Mouse (Mus musculus): ENCODE results near the gene Ces4a. TPM values are rescaled to one million over a fixed set of nuclear protein-coding genes. Genes with fewer than 3 reads are reported as not detected.

Gene Ces4a
- total and polyA plus RNA-seq, 3 experiments, result not detected

- Histone ChIP-seq H3K79me2 (replicated peaks; ENCODE audit: control insufficient read depth, insufficient read depth, low read length) (no peaks in the 10 kb centered on the region; the same call in 1 of the 2 replicates), H3K4me1 (ENCODE audit: control insufficient read depth, insufficient read depth, low read length) (no peaks in the 10 kb centered on the region), H3K9ac (ENCODE audit: low read depth, low read length) (no peak overlapping the region), H3K27me3 (ENCODE audit: control insufficient read depth, insufficient read depth, low read length) (no peaks in the 10 kb centered on the region), H3K36me3 (ENCODE audit: control insufficient read depth, insufficient read depth, low read length) (no peaks in the 10 kb centered on the region), H3K27ac (no peak overlapping the region), H3K4me3 (no peak overlapping the region)
- 95% methylated on average over 5 of the region's 5 CpGs for WGBS
- intact Hi-C loops (cut with DNase I), result no loop called here
- no peak for DNase-seq
- TF ChIP-seq CTCF (IDR thresholded peaks at IDR 0.05) (no peak), POLR2A (IDR thresholded peaks at IDR 0.05; ENCODE audit: insufficient read depth, low read depth, low read length) (no peak), EP300 (IDR thresholded peaks at IDR 0.05; ENCODE audit: insufficient read depth, low read depth, low read length) (no peak)
Measured at GRCm38 (mm10) chr8:105192182-105192581, 60.6 kb downstream of the Ces4a start.

Other genes with a start within 250 kb of the Ces4a start
- gene Ces2e, start 205.5 kb upstream of the Ces4a start, total RNA-seq (2021), result 1 to 10 TPM in 1 of 2 experiments, under 1 TPM in 1; 0.76 to 1.9 TPM
- 2.6 and 4.2 TPM in 2 replicates for gene Ces2e, start 205.5 kb upstream of the Ces4a start, polyA plus RNA-seq (2012; rRNA removed)
- not detected for gene Ces2f, start 184.4 kb upstream of the Ces4a start, total RNA-seq (2021)
- gene Ces2f, start 184.4 kb upstream of the Ces4a start, polyA plus RNA-seq (2012; rRNA removed), result 0.04 TPM in 1 of 2 replicates, not detected in the other
- gene Ces2g, start 170.1 kb upstream of the Ces4a start, total RNA-seq (2021), result 1 to 10 TPM; 2.6 to 3.3 TPM
- gene Ces2g, start 170.1 kb upstream of the Ces4a start, polyA plus RNA-seq (2012; rRNA removed), result 3.4 and 4.5 TPM in 2 replicates
- gene Ces2h, start 130.9 kb upstream of the Ces4a start, total RNA-seq (2021), result not detected
- not detected in 2 replicates for gene Ces2h, start 130.9 kb upstream of the Ces4a start, polyA plus RNA-seq (2012; rRNA removed)
- gene Ces3a, start 83.2 kb upstream of the Ces4a start, total RNA-seq (2021), result not detected
- 0.26 TPM in 1 of 2 replicates, not detected in the other for gene Ces3a, start 83.2 kb upstream of the Ces4a start, polyA plus RNA-seq (2012; rRNA removed)
- not detected for gene Ces3b, start 48.0 kb upstream of the Ces4a start, total RNA-seq (2021)
- gene Ces3b, start 48.0 kb upstream of the Ces4a start, polyA plus RNA-seq (2012; rRNA removed), result 0.32 TPM in 1 of 2 replicates, not detected in the other
- gene Cbfb, start 38.9 kb downstream of the Ces4a start, total RNA-seq (2021), result 10 to 100 TPM; 23.1 to 23.8 TPM
- gene Cbfb, start 38.9 kb downstream of the Ces4a start, polyA plus RNA-seq (2012; rRNA removed), result 6.4 and 11.0 TPM in 2 replicates
- 10 to 100 TPM; 19.2 to 20.3 TPM for gene D230025D16Rik, start 93.3 kb downstream of the Ces4a start, total RNA-seq (2021)
- 16.5 and 23.7 TPM in 2 replicates for gene D230025D16Rik, start 93.3 kb downstream of the Ces4a start, polyA plus RNA-seq (2012; rRNA removed)
- gene B3gnt9, start 123.4 kb downstream of the Ces4a start, total RNA-seq (2021), result 1 to 10 TPM; 3.5 to 5.2 TPM
- gene B3gnt9, start 123.4 kb downstream of the Ces4a start, polyA plus RNA-seq (2012; rRNA removed), result 7.1 and 8.5 TPM in 2 replicates
- 1 to 10 TPM; 3.9 to 4.9 TPM for gene Tradd, start 132.8 kb downstream of the Ces4a start, total RNA-seq (2021)
- 4.3 and 4.6 TPM in 2 replicates for gene Tradd, start 132.8 kb downstream of the Ces4a start, polyA plus RNA-seq (2012; rRNA removed)
- 1 to 10 TPM; 1.8 to 2.5 TPM for gene Fbxl8, start 132.8 kb downstream of the Ces4a start, total RNA-seq (2021)
- gene Fbxl8, start 132.8 kb downstream of the Ces4a start, polyA plus RNA-seq (2012; rRNA removed), result 3.6 and 4.1 TPM in 2 replicates
- 1 to 10 TPM; 2.7 to 3.9 TPM for gene Hsf4, start 138.0 kb downstream of the Ces4a start, total RNA-seq (2021)
- gene Hsf4, start 138.0 kb downstream of the Ces4a start, polyA plus RNA-seq (2012; rRNA removed), result 4.3 and 5.4 TPM in 2 replicates
- gene Nol3, start 144.3 kb downstream of the Ces4a start, total RNA-seq (2021), result 10 to 100 TPM; 19.7 to 23.0 TPM
- gene Nol3, start 144.3 kb downstream of the Ces4a start, polyA plus RNA-seq (2012; rRNA removed), result 17.3 and 19.1 TPM in 2 replicates
- gene 4931428F04Rik, start 158.1 kb downstream of the Ces4a start, total RNA-seq (2021), result 1 to 10 TPM; 1.1 to 1.2 TPM
- gene 4931428F04Rik, start 158.1 kb downstream of the Ces4a start, polyA plus RNA-seq (2012; rRNA removed), result 2.1 and 3.5 TPM in 2 replicates
- gene Exoc3l, start 164.3 kb downstream of the Ces4a start, total RNA-seq (2021), result 1 to 10 TPM; 3.9 to 4.7 TPM
- 10.5 and 11.8 TPM in 2 replicates for gene Exoc3l, start 164.3 kb downstream of the Ces4a start, polyA plus RNA-seq (2012; rRNA removed)
- gene E2f4, start 165.9 kb downstream of the Ces4a start, total RNA-seq (2021), result 10 to 100 TPM; 21.1 to 21.5 TPM
- 61.8 and 62.8 TPM in 2 replicates for gene E2f4, start 165.9 kb downstream of the Ces4a start, polyA plus RNA-seq (2012; rRNA removed)
- under 1 TPM; 0.70 to 0.73 TPM for gene Elmo3, start 173.8 kb downstream of the Ces4a start, total RNA-seq (2021)
- gene Elmo3, start 173.8 kb downstream of the Ces4a start, polyA plus RNA-seq (2012; rRNA removed), result 2.8 and 3.5 TPM in 2 replicates
- 1 to 10 TPM in 1 of 2 experiments, under 1 TPM in 1; 0.93 to 1.1 TPM for gene Lrrc29, start 194.5 kb downstream of the Ces4a start, total RNA-seq (2021)
- gene Lrrc29, start 194.5 kb downstream of the Ces4a start, polyA plus RNA-seq (2012; rRNA removed), result 1.6 and 2.2 TPM in 2 replicates
- gene Tmem208, start 194.6 kb downstream of the Ces4a start, total RNA-seq (2021), result 10 to 100 TPM; 24.1 to 26.6 TPM
- gene Tmem208, start 194.6 kb downstream of the Ces4a start, polyA plus RNA-seq (2012; rRNA removed), result 43.6 and 51.9 TPM in 2 replicates
- gene Fhod1, start 216.2 kb downstream of the Ces4a start, total RNA-seq (2021), result 1 to 10 TPM; 4.4 to 6.9 TPM
- 14.2 and 17.3 TPM in 2 replicates for gene Fhod1, start 216.2 kb downstream of the Ces4a start, polyA plus RNA-seq (2012; rRNA removed)
- under 1 TPM; 0.36 to 0.37 TPM for gene Slc9a5, start 217.0 kb downstream of the Ces4a start, total RNA-seq (2021)
- 1.7 and 2.1 TPM in 2 replicates for gene Slc9a5, start 217.0 kb downstream of the Ces4a start, polyA plus RNA-seq (2012; rRNA removed)
- under 1 TPM in 1 of 2 experiments, not detected in 1; 0.10 TPM for gene Plekhg4, start 241.5 kb downstream of the Ces4a start, total RNA-seq (2021)
- 0.20 and 0.29 TPM in 2 replicates for gene Plekhg4, start 241.5 kb downstream of the Ces4a start, polyA plus RNA-seq (2012; rRNA removed)

All from heart, adult 2 months (tissue).